Mouse (Mus musculus) lung, postnatal 36 days (tissue): ENCODE measurements around the gene Shpk.

Experiments
- DNase-seq: peaks from one replicate; pipeline ENCODE4 v3.0.0; 2022; ENCODE audit warnings: mixed read lengths

Shpk gene

DNA sequence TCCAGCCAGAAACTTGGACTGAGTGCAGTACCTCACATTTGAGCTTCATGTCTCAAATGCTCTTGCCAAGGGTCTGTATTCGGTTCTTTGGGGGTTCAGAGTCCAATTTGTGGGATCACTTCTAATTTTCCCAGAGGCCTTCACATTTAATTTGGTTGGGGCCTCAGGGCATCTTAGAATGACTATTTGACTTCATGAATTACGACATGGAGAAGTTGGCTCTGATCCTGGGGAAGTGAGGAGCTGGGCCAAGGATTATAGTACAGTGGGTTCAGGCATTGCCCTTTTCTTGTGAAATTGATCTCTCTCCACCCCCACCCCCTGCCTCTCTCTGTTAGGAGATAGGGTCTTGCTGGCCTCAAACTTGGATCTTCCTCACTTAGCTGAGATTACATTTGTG, 1.8 kb downstream of the Shpk start:
- DNase-seq: peak; percentile 42

DNA sequence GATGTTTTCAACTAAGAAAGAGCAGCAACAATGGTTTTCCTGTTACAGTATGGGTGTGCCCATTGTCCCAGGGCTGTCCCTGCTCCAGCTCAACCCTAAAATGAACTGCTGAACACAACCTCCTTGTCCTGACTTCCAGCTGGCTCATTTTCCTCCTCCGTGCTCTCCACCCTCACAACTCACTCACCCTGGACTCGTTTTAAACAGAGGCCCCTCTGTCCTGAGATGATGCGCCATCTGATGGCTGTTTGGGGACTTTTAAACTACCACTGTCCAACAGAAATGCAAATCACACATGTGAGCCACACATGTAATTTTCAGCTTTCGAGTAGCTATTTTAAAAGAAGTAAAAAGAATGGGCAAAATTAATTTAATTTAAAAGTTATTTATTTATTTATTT, 2.3 kb downstream of the Shpk start:
- peak; percentile 17 for DNase-seq

DNA sequence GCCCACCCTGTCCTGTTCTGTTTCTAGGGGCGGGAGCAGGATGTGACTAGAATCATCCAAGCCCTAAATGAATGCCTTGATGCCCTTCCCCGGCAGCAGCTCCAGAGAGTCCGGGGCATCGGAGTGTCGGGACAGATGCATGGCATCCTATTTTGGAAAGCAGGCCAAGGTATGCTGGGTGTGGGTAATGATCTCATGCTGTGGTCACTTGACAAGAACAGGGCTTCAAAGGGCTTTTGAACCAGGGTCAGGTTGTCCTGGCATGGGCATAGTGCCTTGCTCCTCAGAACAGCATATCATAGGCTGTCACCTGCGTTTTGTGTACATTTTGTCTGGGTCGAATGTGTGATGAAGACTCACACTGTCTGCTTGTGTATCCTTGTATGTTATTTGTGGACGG, 4.6 kb downstream of the Shpk start:
- no peak for DNase-seq

DNA sequence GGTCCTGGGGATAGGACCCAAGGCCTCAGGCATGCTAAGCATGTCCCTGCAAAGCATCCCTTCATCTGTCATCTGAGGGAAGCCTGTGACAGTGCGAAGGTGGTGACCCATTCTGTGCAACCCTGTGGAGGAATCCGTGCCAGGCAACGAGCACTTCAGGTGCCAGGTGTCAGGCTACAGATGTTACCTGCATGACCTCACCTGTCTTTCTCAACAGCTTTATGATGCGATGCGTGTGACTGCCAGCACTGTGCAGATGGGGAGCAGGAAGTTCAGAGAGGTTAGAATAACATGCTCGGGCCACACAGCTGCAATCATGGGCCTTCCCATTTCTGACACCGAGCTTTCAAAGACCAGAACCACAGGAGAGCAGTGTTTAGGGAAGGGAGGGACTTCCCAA, 5.9 kb downstream of the Shpk start:
- DNase-seq: no peak

DNA sequence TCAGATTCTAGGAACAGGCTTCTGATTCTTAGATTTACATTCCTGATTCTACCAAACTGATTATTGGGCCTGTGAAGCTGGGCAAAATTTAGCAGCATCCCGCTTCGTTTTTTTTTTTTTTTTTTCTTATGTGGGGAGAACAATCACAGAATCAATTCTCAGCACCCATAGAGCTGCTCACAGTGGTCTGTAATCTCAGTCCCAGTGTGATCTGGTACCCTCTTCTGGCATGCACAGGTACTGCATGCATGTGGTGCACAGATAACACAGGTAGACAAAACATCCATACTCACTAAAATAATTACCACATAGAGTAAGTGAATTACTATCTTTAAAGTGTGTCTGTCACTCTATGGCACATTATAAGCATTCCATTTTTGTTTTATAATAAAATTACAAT, 8.4 kb downstream of the Shpk start:
- no peak for DNase-seq

DNA sequence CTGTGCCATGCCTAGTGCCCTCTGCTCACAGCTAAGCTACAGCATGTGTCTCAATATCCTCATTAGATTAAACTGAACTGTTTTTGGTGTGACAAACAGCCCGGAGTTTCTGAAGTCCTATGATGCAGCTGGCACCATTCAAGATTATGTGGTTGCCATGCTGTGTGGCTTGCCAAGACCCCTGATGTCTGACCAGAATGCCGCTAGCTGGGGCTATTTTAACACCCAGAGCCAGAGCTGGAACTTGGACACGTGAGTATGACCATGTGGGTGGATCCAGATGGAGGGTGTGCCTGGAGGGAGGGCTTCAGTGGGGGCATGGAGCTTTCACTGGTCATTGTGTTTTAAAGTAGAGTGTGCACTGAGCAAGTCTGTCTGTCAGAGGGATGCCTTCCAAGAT, 14.7 kb downstream of the Shpk start:
- DNase-seq: no peak

DNA sequence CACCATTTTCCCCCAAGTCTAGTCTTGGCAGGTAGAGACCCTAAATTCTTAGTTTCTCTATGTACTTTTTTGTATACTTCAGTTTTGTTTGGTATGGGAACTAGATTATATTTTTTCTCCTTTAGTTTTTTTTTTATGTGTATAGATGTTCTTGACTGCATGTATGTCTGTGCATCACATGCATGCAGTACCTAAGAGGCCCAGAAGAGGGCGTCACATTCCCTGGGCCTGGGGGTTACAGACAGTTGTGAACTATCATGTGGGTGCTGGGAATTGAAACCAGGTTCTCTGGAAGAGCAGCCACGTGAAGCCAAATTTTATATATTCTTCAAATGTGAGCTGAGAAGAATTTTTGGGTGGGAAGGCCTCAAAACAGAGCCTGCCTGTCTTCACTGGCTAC, 20.4 kb downstream of the Shpk start:
- DNase-seq: no peak

DNA sequence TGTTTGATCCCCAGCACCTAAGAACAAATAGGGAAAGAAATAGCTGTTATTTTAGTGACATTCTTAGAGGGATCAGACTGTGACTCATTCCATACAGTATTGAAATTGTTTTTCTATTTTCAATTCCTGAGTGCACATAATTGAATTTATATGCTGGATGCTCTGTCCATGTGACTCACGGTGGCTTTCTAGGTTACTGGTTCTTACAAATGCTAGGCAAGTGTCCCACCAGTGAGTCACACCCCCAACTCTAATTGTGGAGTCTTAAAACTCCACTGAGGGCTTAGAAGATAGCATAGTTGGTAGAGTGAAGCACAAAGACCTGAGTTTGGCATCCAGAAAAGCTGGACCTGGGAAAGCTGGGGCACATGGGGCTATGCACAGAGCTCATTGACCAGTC, 21.4 kb downstream of the Shpk start:
- no peak for DNase-seq

DNA sequence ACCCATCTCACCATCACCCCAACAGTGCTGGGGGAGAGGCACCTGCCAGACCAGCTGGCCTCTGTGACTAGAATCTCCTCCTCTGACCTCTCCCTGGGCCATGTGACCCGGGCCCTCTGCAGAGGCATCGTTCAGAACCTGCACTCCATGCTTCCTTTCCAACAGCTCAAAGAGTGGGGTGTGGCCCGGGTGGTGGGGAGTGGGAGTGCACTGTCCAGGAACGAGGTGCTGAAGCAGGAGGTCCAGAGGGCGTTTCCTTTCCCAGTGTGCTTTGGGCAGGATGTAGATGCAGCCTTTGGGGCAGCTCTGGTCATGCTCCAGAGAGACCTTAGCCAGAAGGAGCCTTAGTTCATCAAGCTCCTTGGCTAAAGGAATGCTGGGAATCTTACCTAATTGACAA, 23.6 kb downstream of the Shpk start:
- no peak for DNase-seq

DNA sequence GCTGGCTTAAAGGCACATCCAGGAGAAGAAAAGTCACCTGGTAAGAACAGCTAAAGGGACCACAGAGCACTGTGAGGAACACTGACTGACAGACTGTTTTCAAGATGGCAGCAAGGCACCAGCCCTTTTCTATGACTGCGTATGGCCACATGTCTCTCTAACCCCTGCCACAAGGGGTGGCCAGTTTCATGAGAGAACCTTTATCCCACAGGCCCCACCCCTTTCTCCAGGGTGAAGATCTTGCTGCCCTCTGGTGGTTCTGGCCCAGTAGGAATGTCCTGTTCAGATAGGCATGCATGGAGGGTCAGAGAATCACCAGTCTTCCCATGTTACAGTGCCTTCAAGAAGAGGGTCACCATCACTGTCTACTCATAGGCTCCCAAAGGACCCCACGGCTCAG, 24.7 kb downstream of the Shpk start:
- peak; percentile 70 for DNase-seq

DNA sequence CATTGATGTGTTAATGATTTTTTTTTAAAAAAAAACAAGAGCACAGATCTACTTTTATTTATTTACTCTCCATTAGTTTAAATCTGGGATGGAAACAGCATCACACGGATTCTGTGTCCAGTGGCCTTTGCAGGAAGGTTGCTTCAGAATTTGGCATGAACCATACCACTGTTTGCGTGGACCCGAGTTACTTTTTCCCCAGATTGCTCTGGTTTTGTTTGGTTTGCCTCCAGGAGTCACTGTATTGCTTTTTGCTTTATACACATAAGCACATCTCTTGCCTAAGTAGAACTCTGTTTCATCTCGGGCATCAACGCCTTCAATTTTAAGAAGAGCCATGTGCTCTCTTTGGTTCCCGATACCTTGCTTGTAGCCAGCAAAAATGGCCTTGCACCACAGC, 26.6 kb downstream of the Shpk start:
- DNase-seq: no peak

DNA sequence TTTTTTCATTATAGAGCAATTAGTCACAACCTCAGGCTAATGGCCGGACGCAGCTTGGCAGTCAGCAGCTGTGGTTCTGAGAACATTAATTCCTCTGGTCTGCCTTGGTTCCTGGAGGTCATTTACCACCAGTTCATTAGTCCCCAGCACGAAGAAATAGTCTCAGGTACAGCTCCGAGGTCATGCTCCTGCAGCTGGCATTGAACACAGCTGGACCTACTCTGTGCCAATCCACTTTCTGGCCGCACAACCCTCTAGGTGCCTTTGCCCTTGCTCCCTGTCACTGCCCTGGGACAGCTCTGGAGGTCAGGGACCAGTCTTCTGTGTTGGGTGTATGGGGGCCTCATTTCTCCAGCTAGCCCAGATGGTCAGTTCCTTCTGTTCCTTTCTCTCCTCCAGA, 29.6 kb downstream of the Shpk start:
- DNase-seq: no peak

DNA sequence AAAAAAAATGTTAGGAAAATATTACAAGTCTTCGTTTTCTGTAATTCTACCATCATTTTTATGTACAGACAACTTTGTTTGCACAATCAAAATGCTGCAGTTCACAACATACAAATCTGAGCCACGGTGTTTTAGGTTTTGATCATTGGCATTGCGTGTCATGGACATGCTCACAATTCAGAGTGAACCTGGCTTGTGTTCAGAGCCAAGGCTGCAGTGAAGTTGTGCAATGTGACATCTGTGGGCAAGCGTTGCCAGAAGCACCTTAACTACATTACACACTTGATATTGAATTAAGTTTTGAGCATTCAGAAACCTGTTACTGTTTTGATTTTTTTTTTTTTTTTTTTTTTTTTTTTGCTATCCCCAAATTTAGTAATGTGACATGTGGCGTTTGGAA, 30.8 kb downstream of the Shpk start:
- no peak for DNase-seq

DNA sequence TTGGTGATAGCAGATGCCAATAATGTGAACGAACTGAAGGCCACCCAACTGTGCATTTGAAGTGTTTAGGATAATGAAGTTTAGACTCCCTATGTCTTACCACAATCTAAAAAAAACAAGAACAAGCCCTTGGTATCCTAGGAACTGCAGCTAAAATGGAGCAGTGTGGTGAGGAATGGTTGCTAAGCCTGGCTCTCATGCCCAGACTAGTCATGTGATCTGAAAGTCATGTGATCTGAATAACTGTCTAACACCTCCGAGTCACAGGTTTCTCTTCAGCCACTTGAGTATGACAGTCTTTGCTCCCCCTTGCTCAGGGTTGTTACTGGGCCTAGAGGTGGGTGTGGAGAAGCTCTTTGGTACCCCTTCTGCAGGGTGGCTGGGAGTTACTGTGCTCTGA, 33.3 kb downstream of the Shpk start:
- no peak for DNase-seq

DNA sequence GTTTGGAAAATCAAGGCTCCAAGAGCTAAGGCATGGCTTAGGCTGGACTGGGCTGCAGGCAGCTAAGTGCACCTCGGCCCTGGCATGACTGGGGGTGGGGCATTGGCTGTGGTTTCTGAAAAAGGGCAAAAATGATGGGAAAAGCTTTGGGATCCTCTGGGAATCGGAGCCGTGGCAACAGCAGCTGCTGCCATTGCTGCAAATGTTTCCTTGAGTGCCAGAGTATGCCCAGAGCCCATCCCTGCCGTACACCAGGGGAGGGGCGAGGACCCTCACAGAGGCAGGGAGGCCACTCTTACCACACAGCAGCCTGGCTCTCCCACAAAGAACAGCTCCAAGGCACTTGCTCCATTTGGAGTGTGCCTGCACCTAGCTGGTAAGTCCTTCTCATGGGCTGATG, 34.7 kb downstream of the Shpk start, which contains the start of gene Trpv1:
Trpv1 (plus strand) TSS at position 301 of the 400 bp plus-strand sequence.
- DNase-seq: no peak

DNA sequence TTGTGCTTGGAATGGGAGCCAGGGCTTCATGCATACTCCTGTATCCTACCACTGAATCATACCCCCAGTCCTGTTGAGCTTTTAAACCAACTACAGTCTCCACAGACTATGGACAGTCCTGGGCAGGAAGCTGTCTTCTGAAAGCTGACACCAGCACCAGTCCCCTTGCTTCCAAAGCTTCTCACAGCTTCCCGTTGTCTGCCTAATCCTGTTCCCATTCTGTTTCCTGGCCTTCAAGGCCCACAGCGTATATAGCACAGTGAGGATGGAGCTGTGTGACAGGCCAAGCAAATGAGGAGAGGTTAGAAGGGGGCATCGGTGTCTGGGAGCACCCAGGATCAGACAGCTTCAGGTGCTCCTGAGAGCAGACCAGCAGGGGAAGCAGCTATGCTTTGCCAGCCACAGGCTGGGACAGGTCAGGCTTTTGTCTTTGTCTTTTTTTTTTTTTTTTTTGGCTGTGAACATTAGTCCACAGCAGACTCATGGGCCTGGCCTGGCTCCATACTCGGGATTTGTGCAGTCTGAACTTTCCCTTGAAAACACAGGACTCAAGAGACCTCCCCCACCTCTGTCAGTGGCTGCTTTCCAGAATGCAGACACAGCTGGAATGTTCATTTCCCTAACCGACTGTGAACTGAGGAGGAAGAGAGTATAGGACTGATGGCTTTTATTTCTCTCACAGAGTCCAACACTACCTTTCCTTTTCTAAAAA, 36.9 kb downstream of the Shpk start:
- DNase-seq: peak; percentile 21

DNA sequence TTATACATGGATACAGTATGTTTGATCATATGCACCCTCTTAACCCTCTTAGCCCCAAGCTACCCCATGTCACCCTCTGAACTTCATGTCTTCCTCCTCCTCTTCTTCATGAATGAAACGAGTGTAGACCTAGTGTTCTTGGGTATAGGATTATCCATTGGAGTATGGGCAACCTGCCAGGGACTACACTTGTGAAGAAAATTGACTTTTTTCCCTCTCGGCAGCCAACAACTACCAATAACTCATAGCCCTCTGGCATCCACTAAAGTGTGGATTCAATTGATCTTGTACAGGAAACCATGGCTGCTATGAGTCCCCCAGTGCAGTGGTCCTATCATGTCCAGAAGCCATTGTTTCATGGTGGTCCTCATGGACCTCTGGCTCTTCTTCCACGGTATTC, 37.5 kb downstream of the Shpk start:
- no peak for DNase-seq

DNA sequence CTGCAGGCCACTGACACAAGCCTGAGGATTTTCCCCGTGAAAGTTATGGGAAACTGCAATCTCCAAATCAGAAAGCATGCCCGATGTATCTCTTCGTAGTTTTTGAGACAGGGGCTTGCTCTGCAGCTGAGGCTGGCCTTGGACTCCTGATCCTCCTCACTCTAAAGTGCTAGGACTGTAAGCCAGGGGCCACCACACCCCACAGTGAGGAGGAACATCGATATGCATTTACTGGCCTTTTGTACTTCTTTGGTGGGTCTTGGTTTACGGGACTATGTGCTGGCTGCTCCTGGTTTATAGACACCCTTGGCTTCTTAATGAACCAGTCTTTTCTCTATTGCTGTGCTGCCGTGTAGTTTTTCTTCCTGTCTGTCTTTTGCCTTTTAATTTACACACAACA, 42.9 kb downstream of the Shpk start:
- DNase-seq: no peak

DNA sequence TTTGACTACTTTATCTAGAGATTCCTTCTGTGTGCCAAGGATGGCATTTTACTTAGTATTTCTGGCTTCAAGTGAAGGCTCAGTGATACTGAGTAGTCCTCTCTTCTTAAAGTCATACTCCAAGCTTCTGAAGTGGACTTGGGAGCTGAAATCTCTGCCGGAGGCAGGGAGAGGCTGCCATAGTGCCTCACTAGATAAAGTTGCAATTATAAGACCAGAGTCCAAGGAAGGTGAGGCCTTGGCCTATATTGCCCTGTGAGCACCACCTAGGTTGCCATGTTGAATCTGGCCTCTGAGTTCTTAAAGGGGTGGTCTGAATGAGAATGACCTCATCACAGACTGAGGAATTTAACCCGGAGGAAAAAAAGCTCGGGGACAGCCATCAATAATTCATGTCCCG, 43.5 kb downstream of the Shpk start:
- DNase-seq: no peak

DNA sequence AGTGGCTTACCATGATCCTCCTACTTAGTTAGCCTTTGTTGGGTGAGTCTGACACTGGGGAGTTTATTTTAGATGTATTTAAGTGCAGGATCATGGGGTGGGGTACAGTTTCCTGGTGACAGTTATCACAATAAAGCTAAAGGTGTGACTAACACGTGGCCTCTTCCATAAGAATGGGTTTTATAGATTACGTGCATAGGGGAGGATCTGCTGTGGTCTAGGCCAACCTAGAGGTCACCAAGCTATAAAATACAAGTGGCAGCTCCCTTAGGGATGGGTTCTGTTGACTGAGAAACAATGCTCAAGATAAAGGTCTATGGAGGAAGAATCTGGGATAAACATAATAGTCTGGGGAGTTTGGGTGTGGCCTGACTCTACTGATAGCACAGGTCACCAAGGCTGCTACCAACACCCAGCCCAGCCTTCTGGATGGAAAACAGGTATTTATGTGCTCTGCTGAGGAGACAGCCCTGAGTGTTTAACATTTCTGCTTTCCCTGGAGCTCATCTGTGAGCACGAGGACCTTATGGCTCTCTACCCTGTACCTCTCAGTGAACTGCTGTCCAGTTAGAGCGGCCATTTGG, 58.2 kb downstream of the Shpk start:
- DNase-seq: no peak

DNA sequence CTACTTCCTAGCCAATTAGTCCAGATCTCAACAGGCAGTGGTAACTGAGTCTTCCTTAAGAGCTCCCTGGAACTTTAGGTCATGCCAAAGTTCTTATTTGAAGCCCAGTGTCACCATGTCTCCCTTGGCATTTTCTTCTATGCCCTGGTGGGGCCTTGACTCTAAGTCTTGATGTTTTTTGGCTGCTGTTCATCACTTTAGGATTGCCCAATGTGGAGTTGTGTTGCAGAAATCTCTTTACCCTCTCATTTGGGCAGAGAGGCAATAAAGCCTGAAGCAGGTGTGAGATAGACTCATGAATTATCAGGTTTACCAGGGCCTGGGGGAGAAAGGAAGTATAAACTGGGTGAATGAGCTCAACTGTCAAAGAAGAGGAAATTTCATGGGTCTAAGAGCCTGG, 59.4 kb downstream of the Shpk start:
- no peak for DNase-seq

DNA sequence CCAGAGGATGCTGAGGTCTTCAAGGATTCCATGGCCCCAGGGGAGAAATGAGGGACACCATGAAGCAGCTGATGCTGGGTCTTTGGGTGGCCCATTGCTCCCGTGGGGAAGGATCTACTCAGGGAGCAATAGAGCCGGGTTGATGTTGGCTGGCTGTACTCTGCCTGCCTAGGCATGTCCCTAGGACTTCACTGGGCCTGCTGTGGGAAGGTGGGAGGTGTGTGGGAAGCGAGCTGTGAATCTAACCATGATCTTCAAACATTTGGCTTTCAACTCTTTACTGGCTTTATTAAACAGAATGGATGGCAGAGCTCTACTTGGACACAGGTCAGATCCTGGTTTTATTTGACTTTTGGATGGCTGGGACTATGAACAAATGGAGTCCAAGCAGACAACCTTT, 61.2 kb downstream of the Shpk start:
- DNase-seq: no peak

DNA sequence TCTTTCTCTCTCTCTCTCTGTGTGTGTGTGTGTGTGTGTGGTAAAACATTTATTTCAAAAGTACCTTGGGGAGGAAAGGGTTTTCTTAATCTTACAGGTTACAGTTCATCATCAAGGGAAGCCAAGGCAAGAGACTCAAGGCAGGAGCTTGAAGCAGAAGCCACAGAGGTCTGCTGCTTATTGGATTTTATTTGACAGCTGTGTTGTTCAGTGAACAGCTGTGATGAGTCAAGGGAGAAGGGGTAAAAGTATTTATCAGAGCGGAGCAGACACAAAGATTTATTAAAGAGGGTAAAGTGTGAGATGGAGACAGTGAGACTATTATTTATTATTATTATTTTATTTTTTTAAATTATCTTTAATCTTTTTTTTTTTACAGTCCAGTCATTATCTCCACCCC, 62.1 kb downstream of the Shpk start:
- no peak for DNase-seq

DNA sequence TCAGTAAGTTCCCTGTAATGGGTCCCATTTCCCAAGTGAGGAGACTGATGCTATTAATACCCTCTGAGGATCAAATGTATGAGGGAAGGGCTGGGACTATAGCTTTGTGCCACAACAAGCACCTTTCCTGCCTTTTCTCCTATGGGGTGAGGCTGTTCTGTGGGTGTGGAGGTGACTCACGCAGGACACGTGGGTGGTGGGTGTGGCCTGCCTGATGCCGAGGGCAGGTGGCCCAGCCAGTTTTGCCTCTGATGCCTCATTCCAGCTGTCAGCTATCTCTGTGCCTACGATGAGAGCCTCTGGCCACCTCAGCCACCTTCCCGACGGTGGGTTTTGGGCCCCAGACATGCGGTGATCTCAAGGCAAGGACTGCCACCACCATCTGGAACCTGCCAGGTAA, 68.0 kb downstream of the Shpk start, which contains the start of gene Trpv3:
Trpv3 (plus strand) TSS at position 122 of the 400 bp plus-strand sequence.
- DNase-seq: no peak
